Mouse (Mus musculus) heart, embryonic 15.5 days (tissue): Measurements from ENCODE around the gene Fam83e. TPM values are rescaled to one million over a fixed set of nuclear protein-coding genes. Genes with fewer than 3 reads are reported as not detected.

Source experiments
- ATAC-seq: fragments of 200-750 bp; cut with Nextera tagmentation; replicated peaks from 2 replicates; pipeline ENCODE4 v1.8.0; 2017; ENCODE audit warnings: low read depth, moderate TSS enrichment; ENCODE audit not compliant: insufficient number of reproducible peaks, insufficient read depth, low FRiP score
- H3K27ac ChIP-seq: fragments of 300-500 bp; sonication (generic); 2 replicates; pipeline ENCODE4 v1.5.1; 2015; ENCODE audit warnings: mild to moderate bottlenecking, inconsistent platforms
- H3K27me3 ChIP-seq: fragments of 300-500 bp; sonication (generic); 2 replicates; pipeline ENCODE4 v1.6.1; 2015; ENCODE audit warnings: inconsistent platforms
- H3K36me3 ChIP-seq: fragments of 300-500 bp; sonication (generic); 2 replicates; pipeline ENCODE4 v1.6.1; 2015; ENCODE audit warnings: mild to moderate bottlenecking, inconsistent platforms
- H3K4me1 ChIP-seq: fragments of 300-500 bp; sonication (generic); replicated peaks from 2 replicates; pipeline ENCODE4 v1.6.1; 2015; ENCODE audit warnings: inconsistent platforms
- H3K4me2 ChIP-seq: fragments of 300-500 bp; sonication (generic); 2 replicates; pipeline ENCODE4 v1.6.1; 2015; ENCODE audit warnings: inconsistent platforms, mild to moderate bottlenecking, moderate library complexity
- H3K4me3 ChIP-seq: fragments of 300-500 bp; sonication (generic); 2 replicates; pipeline ENCODE4 v1.5.1; 2015; ENCODE audit warnings: mild to moderate bottlenecking, inconsistent platforms
- H3K9ac ChIP-seq: fragments of 300-500 bp; sonication (generic); 2 replicates; pipeline ENCODE4 v1.6.1; 2015; ENCODE audit warnings: mild to moderate bottlenecking, inconsistent platforms
- H3K9me3 ChIP-seq: fragments of 300-500 bp; sonication (generic); replicated peaks from 2 replicates; pipeline ENCODE4 v1.6.1; 2016; ENCODE audit warnings: inconsistent platforms
- WGBS: fragments of 180-500 bp; shearing (Covaris S2); methylation state at CpG from one replicate; pipeline ENCODE4 v1.1.7; 2015; ENCODE audit warnings: mixed read lengths; 5-methylcytosine and 5-hydroxymethylcytosine counted together
- polyA plus RNA-seq: library from polyadenylated mRNA; unstranded; fragments of >200 nt; fragmentation: Nextera tagmentation; extraction: Ambion mirVana; gene quantifications from 2 replicates; pipeline ENCODE4 v1.2.1, GENCODE M21; 2015

Gene Fam83e
- polyA plus RNA-seq, 1 experiment from 2014 or later = 0.25 TPM

DNA sequence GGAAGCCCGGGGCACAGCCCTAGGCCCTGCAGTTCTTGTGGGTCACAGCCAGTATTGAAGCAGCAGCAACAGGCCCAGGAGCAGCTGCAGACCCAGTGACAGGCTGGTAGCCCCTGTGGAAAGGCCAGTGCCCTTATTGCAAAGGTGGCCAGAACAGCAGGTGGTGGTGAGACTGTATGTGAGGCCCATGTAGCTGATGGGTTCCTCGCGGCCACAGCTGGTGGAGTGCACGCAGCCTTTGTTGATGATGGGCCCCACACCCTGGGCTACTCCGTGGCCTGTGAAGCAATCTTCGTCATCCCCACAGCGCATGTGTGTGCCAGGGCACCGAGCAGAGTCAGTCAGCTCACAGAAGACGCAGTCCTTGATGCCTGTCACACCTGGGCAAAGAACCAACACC is 4.1 kb downstream of the Fam83e start:
- H3K9ac ChIP-seq = no peak overlapping the region
- H3K9me3 ChIP-seq = no peaks in the 10 kb centered on the region
- peaks cover 27% of the 10 kb centered on the region for H3K36me3 ChIP-seq
- H3K4me1 ChIP-seq = no peaks in the 10 kb centered on the region
- WGBS = 84% methylated on average over 9 of the region's 9 CpGs
- no peak overlapping the region for H3K4me2 ChIP-seq
- no peak overlapping the region for H3K4me3 ChIP-seq
- no peaks in the 10 kb centered on the region for H3K27me3 ChIP-seq
- no peak overlapping the region for H3K27ac ChIP-seq
- no peak for ATAC-seq

DNA sequence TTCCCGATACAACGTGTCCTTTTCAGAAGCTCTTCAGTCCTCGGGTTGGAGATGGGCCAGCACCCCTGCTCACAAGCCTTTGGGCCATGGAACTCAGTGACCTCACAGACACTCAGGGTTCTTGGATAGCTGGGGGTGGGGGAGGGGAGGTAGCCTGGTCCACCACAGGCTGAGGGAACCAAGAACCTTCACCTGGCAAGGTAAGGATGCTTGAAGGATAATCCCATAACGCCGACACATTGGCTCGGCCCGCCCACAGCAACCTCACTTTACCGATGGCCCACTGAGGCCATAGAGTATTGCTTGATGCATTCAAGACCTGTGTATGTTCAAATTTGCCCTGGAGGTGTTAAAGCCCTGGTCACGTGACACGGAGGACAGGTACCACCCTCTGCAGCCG is 4.7 kb downstream of the Fam83e start, which contains the start of gene Spaca4:
Gene Spaca4 (minus strand): TSS at position 101 of the 400 bp plus-strand sequence.
- ATAC-seq = no peak
- 94% methylated on average over 11 of the region's 11 CpGs for WGBS
- H3K36me3 ChIP-seq = peaks cover 21% of the 10 kb centered on the region

DNA sequence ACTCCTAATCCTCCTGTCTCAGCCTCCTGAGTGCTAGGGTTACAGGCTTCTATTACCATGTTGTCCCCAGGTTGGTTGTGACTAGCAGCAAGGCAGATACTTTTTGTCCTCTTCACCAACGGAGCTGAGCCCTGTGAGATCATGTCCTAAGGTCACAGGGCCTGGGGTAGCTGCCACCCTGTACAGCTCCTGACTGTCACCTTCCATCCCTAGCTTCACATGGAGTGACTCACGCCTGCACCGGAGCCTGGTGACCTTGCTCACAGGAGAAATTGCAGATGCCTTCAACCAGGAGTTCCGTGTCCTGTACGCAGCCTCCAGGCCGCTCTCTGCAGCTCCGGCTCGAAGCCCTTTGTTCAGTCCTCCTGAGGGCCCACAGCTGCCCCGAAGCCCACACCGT is 5.4 kb downstream of the Fam83e start:
- Histone ChIP-seq H3K9ac (no peak overlapping the region), H3K9me3 (no peaks in the 10 kb centered on the region), H3K27me3 (no peaks in the 10 kb centered on the region), H3K27ac (no peak overlapping the region), H3K4me1 (0 out of 2 replicates have a peak, but pooled peaks cover 7% of the 10 kb centered on the region), H3K4me2 (no peak overlapping the region), H3K4me3 (no peak overlapping the region), H3K36me3 (peaks cover 15% of the 10 kb centered on the region; the same call in 1 of the 2 replicates)
- 86% methylated on average over 10 of the region's 10 CpGs for WGBS
- no peak for ATAC-seq

More for the DNA sequence above, 4.7 kb downstream of the Fam83e start, which contains the start of gene Spaca4:
- H3K27me3 ChIP-seq = no peaks in the 10 kb centered on the region
- H3K4me2 ChIP-seq = no peak within 1 kb of the TSS
- H3K27ac ChIP-seq = no peak within 1 kb of the TSS
- no peak within 1 kb of the TSS for H3K9ac ChIP-seq
- H3K4me1 ChIP-seq = 0 out of 2 replicates have a peak, but pooled peaks cover 1% of the 10 kb centered on the region
- no peaks in the 10 kb centered on the region for H3K9me3 ChIP-seq
- no peak within 1 kb of the TSS for H3K4me3 ChIP-seq

DNA sequence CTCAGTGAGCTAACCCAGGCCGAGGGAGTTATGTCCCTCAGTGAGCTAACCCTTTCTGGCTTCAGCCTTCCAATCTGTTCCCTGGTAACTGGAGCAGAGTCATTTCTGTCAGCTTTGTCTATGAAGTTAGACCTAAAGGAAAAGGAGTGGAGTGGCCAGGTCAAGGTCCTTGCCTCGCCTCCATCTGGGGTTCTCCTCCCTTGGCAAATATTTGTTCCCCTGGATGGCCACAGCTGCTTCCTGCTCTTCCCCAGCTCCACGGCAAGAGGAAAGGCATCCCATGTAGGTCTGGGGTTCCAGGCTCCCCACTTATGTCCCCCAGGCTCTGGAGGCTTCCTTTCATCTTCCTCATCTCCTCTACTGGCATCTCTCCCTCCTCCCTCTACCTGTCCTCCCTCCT is 6.6 kb downstream of the Fam83e start:
- H3K4me3 ChIP-seq = no peak overlapping the region
- WGBS = 79% methylated on average over 3 of the region's 3 CpGs
- no peak overlapping the region for H3K9ac ChIP-seq
- peaks cover 15% of the 10 kb centered on the region; the same call in 1 of the 2 replicates for H3K36me3 ChIP-seq
- no peaks in the 10 kb centered on the region for H3K27me3 ChIP-seq
- H3K4me2 ChIP-seq = no peak overlapping the region
- H3K27ac ChIP-seq = no peak overlapping the region
- H3K9me3 ChIP-seq = no peaks in the 10 kb centered on the region
- H3K4me1 ChIP-seq = 0 out of 2 replicates have a peak, but pooled peaks cover 7% of the 10 kb centered on the region
- no peak for ATAC-seq

DNA sequence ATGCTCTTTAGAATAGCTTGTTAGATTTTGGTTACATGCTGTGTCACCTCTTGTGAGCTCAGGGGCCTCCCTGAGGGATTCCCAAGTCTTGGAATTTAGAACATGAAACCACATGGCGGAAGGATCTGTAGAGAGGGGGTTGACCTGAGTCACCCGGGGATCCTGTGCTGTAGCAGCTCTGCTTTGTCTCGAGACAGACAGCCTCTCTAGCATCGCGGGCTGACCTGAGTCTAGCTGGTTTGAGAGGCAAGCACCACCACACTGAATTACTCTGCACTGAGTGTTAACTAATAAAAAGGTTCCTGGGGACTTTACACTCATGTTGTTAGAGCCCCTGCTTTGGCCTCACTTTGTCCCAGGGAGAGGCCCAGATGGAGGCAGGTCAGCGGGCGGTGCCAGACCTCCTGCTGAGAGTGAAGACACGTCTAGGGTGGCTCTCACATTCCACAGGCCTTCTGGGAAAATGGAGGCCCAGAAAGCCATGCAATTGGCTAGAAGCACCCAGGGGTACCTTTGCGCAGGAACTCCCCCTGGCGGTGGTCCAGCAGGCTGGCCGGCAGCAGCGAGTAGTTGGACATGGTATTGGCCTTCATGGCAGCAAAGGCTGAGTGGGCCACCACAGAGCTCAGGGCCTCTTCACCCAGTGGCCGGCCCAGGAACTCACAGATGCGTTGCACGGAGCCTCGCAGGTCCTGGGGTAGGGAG is 9.9 kb downstream of the Fam83e start:
- H3K4me1 ChIP-seq = 0 out of 2 replicates have a peak, but pooled peaks cover 7% of the 10 kb centered on the region
- ATAC-seq = no peak
- 19% methylated on average over 16 of the region's 16 CpGs for WGBS
- no peak overlapping the region for H3K27ac ChIP-seq
- no peak overlapping the region for H3K9ac ChIP-seq
- no peaks in the 10 kb centered on the region for H3K9me3 ChIP-seq
- H3K36me3 ChIP-seq = 0 out of 2 replicates have a peak, but pooled peaks cover 3% of the 10 kb centered on the region
- H3K4me3 ChIP-seq = no peak overlapping the region
- H3K27me3 ChIP-seq = no peaks in the 10 kb centered on the region
- no peak overlapping the region for H3K4me2 ChIP-seq

DNA sequence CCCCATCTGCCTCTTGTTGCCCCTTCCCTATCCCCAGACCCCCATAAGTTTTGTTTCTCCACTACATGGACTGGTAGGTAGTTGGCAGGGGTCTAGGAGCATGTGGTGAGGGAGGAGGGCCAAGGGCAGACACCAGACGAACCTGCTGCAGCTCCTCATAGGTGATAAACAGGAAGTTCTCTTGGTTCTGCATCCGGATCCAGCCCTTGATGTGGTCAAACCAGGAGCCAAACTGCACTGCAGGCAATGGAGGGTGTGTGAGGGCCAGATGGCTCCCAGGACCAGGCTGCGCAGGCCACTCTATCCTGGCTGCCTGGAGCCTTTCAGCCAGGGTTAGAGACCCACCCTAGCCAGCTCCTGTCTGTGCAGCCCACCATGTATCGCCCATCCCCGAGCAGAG is 12.5 kb downstream of the Fam83e start:
- Histone ChIP-seq H3K9ac (no peak overlapping the region), H3K4me2 (no peak overlapping the region), H3K4me1 (0 out of 2 replicates have a peak, but pooled peaks cover 7% of the 10 kb centered on the region), H3K27me3 (no peaks in the 10 kb centered on the region), H3K9me3 (no peaks in the 10 kb centered on the region), H3K36me3 (no peaks in the 10 kb centered on the region), H3K27ac (no peak overlapping the region), H3K4me3 (no peak overlapping the region)
- no peak for ATAC-seq
- WGBS = 75% methylated on average over 5 of the region's 5 CpGs

DNA sequence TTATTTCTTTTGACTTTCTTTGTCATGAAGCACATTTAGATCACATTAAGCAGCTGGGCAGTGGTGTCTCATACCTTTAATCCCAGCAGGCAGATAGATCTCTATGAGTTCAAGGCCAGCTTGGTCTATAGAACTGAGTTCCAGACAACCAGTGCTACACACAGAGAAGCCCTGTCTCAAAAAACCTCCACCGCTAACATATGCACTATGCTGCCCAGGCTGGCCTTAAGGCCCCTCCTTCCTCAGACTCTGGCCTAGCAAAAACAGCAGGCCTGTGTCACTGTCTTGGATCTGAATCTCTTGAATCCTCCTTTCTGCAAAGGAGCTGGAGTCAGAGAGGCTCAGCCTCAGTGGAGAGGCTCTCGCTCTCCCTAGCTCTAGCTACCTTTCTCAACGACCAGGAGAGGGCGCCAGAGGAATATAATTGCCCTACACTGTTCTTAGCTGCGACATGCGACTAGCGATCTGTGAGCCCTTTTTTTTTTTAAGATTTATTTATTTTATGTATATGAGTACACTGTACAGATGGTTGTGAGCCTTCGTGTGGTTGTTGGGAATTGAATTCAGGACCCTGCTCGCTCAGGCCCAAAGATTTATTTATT is 18.3 kb downstream of the Fam83e start:
- H3K9ac ChIP-seq = no peak overlapping the region
- no peak overlapping the region for H3K27ac ChIP-seq
- H3K4me1 ChIP-seq = 0 out of 2 replicates have a peak, but pooled peaks cover 4% of the 10 kb centered on the region
- no peak overlapping the region for H3K4me3 ChIP-seq
- H3K36me3 ChIP-seq = no peaks in the 10 kb centered on the region
- ATAC-seq = peak; percentile 82; the same call in 1 of the 2 replicates
- H3K27me3 ChIP-seq = no peaks in the 10 kb centered on the region
- no peaks in the 10 kb centered on the region for H3K9me3 ChIP-seq
- no peak overlapping the region for H3K4me2 ChIP-seq
- 8% methylated on average over 9 of the region's 9 CpGs for WGBS

DNA sequence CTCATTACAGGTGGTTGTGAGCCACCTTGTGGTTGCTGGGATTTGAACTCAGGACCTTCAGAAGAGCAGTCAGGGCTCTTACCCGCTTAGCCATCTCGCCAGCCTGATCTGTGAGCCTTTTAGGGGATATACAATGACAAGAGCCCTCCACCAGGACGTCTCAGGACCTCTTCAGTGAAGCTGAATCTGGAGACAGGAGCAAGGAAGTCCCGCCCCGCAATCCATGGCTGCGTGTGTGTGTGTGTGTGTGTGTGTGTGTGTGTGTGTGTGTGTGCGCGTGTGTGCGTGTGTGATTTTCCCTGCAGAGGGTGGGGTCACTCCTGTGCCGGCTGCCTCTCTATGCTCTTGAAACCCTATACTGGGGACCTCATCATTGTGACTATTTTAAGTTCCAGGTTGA is 18.8 kb downstream of the Fam83e start:
- H3K4me3 ChIP-seq = no peak overlapping the region
- H3K4me1 ChIP-seq = 0 out of 2 replicates have a peak, but pooled peaks cover 4% of the 10 kb centered on the region
- no peak overlapping the region for H3K9ac ChIP-seq
- H3K4me2 ChIP-seq = no peak overlapping the region
- no peaks in the 10 kb centered on the region for H3K27me3 ChIP-seq
- no peaks in the 10 kb centered on the region for H3K9me3 ChIP-seq
- 68% methylated on average over 10 of the region's 10 CpGs for WGBS
- no peak for ATAC-seq
- no peak overlapping the region for H3K27ac ChIP-seq
- no peaks in the 10 kb centered on the region for H3K36me3 ChIP-seq

DNA sequence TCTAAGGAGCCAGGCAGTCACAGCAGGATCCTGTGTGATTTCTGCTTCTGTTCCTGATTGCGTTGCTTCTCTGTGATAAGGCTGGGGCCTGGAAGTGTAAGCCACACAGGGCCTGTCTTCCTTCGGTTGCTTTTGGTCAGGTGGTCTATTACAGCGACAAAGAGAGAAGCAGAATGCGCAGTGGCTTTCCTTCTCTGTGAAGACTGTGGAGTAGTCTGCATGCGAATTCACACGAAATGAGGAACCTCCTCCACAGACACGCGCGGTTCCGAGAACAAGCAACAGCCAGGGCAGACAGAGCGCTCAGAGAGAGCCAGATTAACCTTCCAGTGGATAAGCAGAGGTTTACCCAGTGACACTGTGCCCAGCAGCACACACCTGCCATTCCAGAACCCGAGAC is 20.3 kb downstream of the Fam83e start:
- Histone ChIP-seq H3K36me3 (no peaks in the 10 kb centered on the region), H3K4me1 (0 out of 2 replicates have a peak, but pooled peaks cover 4% of the 10 kb centered on the region), H3K4me2 (peak overlapping the region; percentile 53; the same call in 1 of the 2 replicates), H3K4me3 (no peak overlapping the region), H3K9ac (no peak overlapping the region), H3K27ac (no peak overlapping the region), H3K27me3 (no peaks in the 10 kb centered on the region), H3K9me3 (no peaks in the 10 kb centered on the region)
- 75% methylated on average over 12 of the region's 12 CpGs for WGBS
- ATAC-seq = no peak

DNA sequence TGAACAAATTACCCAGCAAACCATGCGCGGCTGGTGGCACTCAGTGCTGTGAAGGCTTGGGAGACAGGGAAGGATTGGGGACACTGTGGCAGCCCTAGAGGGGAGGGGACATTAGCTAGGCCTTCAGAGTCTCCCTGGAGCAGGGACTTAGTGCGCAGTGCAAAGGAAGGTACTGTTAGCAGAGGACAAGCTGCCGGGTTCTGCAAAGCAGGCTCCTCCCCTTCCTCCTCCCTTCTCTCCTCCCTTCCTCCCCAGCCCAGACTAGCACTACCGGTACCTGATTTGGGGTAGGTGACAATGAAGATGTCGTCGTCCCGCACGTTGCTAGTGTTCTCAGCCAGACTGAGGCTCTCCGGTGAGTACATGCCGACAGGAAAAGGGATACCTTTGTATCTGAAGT is 20.8 kb downstream of the Fam83e start:
- ATAC-seq = no peak; the same call in 1 of the 2 replicates
- Histone ChIP-seq H3K36me3 (no peaks in the 10 kb centered on the region), H3K4me1 (0 out of 2 replicates have a peak, but pooled peaks cover 4% of the 10 kb centered on the region), H3K4me3 (peak overlapping the region; percentile 31), H3K4me2 (peak overlapping the region; percentile 53), H3K27me3 (no peaks in the 10 kb centered on the region), H3K9me3 (no peaks in the 10 kb centered on the region), H3K9ac (peak overlapping the region; percentile 1; the same call in 1 of the 2 replicates), H3K27ac (no peak overlapping the region)
- WGBS = 30% methylated on average over 11 of the region's 11 CpGs

DNA sequence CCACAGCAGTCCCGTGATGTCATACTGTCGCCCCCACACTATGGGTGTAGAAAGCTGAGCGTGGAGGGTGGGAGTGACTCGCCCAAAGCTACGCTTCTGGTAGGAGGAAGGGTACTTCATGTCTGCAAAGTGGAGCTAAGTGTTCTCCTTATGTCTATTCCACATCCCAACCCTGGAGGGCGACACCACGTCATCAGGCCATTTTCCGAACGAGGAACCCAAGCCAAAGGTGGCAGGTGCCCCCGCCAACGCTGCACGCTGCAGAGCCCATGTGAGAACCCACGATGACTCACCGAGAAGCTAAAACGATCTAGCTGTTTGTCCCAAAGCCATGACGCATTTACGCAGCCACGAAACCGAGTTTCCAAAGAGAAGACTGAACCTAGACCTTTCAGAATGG is 21.3 kb downstream of the Fam83e start:
- H3K27ac ChIP-seq = no peak overlapping the region
- peak overlapping the region; percentile 31 for H3K4me3 ChIP-seq
- H3K36me3 ChIP-seq = no peaks in the 10 kb centered on the region
- H3K9me3 ChIP-seq = no peaks in the 10 kb centered on the region
- ATAC-seq = no peak
- no peaks in the 10 kb centered on the region for H3K27me3 ChIP-seq
- H3K4me2 ChIP-seq = peak overlapping the region; percentile 53
- H3K4me1 ChIP-seq = 0 out of 2 replicates have a peak, but pooled peaks cover 4% of the 10 kb centered on the region
- WGBS = 34% methylated on average over 19 of the region's 19 CpGs
- H3K9ac ChIP-seq = peak overlapping the region; percentile 1; the same call in 1 of the 2 replicates
